Mouse (Mus musculus): Measurements from ENCODE around the gene Kctd21. TPM values are rescaled to one million over a fixed set of nuclear protein-coding genes. Genes with fewer than 3 reads are reported as not detected.

The Kctd21 gene
- polyA plus RNA-seq, 1 experiment = 7.3 TPM

DNA sequence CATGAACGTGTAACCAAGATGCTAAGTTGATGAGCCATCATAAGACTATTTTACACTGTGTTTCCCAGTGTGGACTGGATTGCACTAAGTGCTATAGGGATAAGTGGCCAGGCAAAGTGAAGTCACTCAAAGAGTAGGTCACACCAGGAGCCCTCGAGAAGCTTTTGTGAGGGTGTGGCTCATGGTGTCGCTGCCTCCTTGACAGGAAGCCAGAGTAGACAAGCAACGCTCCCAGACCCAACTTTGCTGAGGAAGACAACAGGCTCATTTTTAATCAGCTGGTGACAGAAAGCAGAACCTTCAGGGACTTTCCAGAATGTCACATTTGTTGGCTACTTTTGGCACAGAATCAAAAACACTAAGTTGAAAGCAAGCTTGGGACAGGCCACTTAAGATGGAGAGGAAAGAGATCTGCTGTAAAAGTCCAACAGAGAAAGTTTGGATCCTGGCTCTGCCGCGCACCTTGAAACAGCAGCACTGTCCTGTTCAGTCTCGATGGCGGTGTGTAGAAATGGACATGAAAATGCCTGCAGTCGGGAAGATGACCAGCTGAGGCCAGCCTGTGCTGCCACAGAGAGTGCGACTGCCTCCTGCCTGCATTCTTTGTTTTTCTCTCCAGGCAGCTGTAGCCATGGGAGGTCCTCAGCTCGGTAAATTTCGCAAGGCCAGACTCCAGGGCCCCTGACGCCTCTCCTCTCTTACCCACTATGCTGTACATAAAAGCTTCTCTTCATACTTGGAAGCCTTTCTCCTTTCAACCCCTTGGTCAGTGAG, 23.1 kb downstream of the Kctd21 start:
- Histone ChIP-seq H3K36me3 (ENCODE audit: control insufficient read depth, insufficient read depth, low read length) (no peaks in the 10 kb centered on the region), H3K27ac (ENCODE audit: insufficient read depth, low read depth, low read length) (peak overlapping the region; percentile 48), H3K4me1 (ENCODE audit: control insufficient read depth, insufficient read depth, insufficient read length, low read length) (peaks cover 4% of the 10 kb centered on the region; the same call in 1 of the 2 replicates), H3K27me3 (ENCODE audit: control insufficient read depth, insufficient read depth, low read length) (no peaks in the 10 kb centered on the region), H3K4me3 (ENCODE audit: low read depth, low read length) (no peak overlapping the region)
- 49% methylated on average over 13 of the region's 13 CpGs for WGBS
- TF ChIP-seq CTCF (IDR thresholded peaks at IDR 0.05; ENCODE audit: extremely low read depth, insufficient read length, insufficient replicate concordance, low read depth, low read length) = no peak

DNA sequence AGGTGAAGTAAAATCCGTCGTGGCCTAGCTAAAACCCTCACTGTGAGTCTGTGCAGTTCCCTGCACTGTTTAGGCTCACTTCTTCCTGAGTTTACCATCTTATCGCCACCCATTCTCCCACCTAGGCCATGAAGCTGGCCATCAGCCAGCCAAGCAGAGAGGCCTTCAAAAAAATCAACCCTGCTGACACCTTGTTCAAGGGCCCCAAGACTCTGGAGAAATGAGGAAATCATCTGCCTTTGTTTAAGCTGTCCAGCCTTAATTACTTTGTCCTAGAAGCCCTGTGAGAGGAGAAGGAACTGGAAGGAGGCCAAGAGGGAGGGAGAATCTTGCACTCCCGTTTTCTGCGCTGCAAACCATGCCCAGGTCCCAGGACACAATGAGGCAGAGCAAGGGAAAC, 24.1 kb downstream of the Kctd21 start:
- Histone ChIP-seq H3K27ac (ENCODE audit: insufficient read depth, low read depth, low read length) (peak overlapping the region; percentile 23; the same call in 1 of the 2 replicates), H3K4me3 (ENCODE audit: low read depth, low read length) (no peak overlapping the region), H3K27me3 (ENCODE audit: control insufficient read depth, insufficient read depth, low read length) (no peaks in the 10 kb centered on the region), H3K36me3 (ENCODE audit: control insufficient read depth, insufficient read depth, low read length) (no peaks in the 10 kb centered on the region), H3K4me1 (ENCODE audit: control insufficient read depth, insufficient read depth, insufficient read length, low read length) (peaks cover 4% of the 10 kb centered on the region; the same call in 1 of the 2 replicates)
- TF ChIP-seq POLR2A (IDR thresholded peaks at IDR 0.05; ENCODE audit: low read depth, low read length) (no peak), CTCF (IDR thresholded peaks at IDR 0.05; ENCODE audit: extremely low read depth, insufficient read length, insufficient replicate concordance, low read depth, low read length) (no peak)
- WGBS = 30% methylated on average over 5 of the region's 5 CpGs

DNA sequence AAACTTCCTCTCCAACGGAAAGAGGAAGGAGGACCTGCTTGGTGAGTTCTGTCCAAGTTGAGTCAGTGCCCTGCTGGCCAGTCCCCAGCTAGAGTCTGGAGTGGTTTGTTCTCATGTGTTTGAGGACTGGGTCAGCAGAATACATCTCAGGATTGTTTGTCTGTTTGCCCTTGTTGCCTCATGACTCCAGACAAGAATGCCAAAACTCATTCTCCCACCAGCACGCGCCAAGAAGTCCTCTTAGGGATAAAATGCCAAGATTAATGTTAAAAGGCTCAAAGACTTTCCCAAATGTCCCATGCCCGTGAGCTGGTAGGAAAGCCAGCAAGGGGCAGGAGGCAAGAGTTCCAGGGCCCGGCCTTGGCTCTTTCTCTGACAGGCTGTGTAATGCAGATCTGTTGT, 24.7 kb downstream of the Kctd21 start:
- TF ChIP-seq CTCF (IDR thresholded peaks at IDR 0.05; ENCODE audit: extremely low read depth, insufficient read length, insufficient replicate concordance, low read depth, low read length) = no peak
- no peak for TF ChIP-seq POLR2A (IDR thresholded peaks at IDR 0.05; ENCODE audit: low read depth, low read length)
- H3K27me3 ChIP-seq (ENCODE audit: control insufficient read depth, insufficient read depth, low read length) = no peaks in the 10 kb centered on the region
- peaks cover 4% of the 10 kb centered on the region; the same call in 1 of the 2 replicates for H3K4me1 ChIP-seq (ENCODE audit: control insufficient read depth, insufficient read depth, insufficient read length, low read length)
- no peaks in the 10 kb centered on the region for H3K36me3 ChIP-seq (ENCODE audit: control insufficient read depth, insufficient read depth, low read length)
- 69% methylated on average over 5 of the region's 5 CpGs for WGBS
- no peak overlapping the region for H3K4me3 ChIP-seq (ENCODE audit: low read depth, low read length)
- peak overlapping the region; percentile 21; the same call in 1 of the 2 replicates for H3K27ac ChIP-seq (ENCODE audit: insufficient read depth, low read depth, low read length)

DNA sequence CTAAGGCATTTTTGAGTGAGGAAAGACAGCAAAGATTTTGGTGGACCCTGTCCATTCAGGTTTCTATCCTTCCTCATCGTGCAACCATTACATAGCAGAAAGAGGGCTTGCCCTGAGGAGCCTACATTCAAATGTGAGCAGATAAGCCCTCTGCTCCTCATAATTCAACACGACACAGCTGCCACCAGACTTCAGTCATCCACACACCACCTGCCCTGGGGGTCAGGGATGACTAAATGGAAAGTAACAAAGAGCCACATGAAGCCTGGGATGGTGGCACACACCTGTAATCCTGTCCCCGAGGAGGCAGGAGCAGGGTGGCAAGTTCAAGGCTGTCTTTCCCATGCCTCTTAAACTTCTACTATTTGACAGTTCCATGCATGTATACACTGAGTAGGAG, 25.7 kb downstream of the Kctd21 start:
- 65% methylated on average over 3 of the region's 3 CpGs for WGBS
- H3K4me1 ChIP-seq (ENCODE audit: control insufficient read depth, insufficient read depth, insufficient read length, low read length) = peaks cover 4% of the 10 kb centered on the region; the same call in 1 of the 2 replicates

DNA sequence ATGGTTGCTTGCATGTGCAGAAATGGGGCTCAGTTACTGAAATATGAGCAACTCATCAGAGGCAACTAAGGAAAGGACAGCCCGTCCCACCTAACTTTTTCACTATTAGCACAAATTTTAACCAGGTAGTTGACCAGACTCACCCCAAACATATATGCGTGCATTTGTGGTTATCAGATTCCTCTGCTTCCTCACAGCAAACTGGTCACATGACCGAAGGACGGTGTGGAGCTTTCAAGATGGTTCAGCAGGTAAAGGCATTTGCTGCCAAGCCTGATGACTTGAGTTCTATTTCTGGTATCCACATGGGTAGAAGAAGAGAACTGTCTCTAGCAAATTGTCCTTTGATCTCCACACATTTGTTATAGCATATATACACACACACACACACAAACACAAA, 26.2 kb downstream of the Kctd21 start:
- TF ChIP-seq CTCF (IDR thresholded peaks at IDR 0.05; ENCODE audit: extremely low read depth, insufficient read length, insufficient replicate concordance, low read depth, low read length) = no peak
- TF ChIP-seq POLR2A (IDR thresholded peaks at IDR 0.05; ENCODE audit: low read depth, low read length) = no peak
- WGBS = 86% methylated on average over 4 of the region's 4 CpGs
- Histone ChIP-seq H3K4me3 (ENCODE audit: low read depth, low read length) (no peak overlapping the region), H3K4me1 (ENCODE audit: control insufficient read depth, insufficient read depth, insufficient read length, low read length) (peaks cover 4% of the 10 kb centered on the region; the same call in 1 of the 2 replicates), H3K27ac (ENCODE audit: insufficient read depth, low read depth, low read length) (no peak overlapping the region), H3K36me3 (ENCODE audit: control insufficient read depth, insufficient read depth, low read length) (no peaks in the 10 kb centered on the region), H3K27me3 (ENCODE audit: control insufficient read depth, insufficient read depth, low read length) (no peaks in the 10 kb centered on the region)

More for the DNA sequence above, 25.7 kb downstream of the Kctd21 start:
- Histone ChIP-seq H3K36me3 (ENCODE audit: control insufficient read depth, insufficient read depth, low read length) (no peaks in the 10 kb centered on the region), H3K27ac (ENCODE audit: insufficient read depth, low read depth, low read length) (no peak overlapping the region), H3K27me3 (ENCODE audit: control insufficient read depth, insufficient read depth, low read length) (no peaks in the 10 kb centered on the region), H3K4me3 (ENCODE audit: low read depth, low read length) (no peak overlapping the region)
- TF ChIP-seq CTCF (IDR thresholded peaks at IDR 0.05; ENCODE audit: extremely low read depth, insufficient read length, insufficient replicate concordance, low read depth, low read length) (no peak), POLR2A (IDR thresholded peaks at IDR 0.05; ENCODE audit: low read depth, low read length) (no peak)

DNA sequence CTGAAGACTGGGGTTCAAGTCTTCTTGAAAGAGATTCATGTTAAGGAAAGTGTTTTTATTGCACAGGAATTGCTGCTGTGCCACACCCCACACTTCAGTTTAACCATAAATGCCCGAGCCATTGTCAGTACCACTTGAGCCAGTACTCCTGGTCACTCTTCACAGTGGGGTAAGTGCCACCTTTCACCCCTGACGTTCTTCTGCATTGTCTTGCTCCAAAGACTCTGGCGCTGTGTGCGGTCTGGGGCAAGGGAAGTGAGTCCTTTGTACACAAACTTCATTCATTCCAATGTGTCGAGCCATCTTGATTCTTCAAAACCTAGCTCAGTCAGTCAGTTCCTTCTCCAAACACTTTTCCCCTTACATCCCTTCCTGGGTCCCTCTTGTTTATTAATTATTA, 28.0 kb downstream of the Kctd21 start:
- no peaks in the 10 kb centered on the region for H3K36me3 ChIP-seq (ENCODE audit: control insufficient read depth, insufficient read depth, low read length)
- 70% methylated on average over 5 of the region's 5 CpGs for WGBS
- no peak for TF ChIP-seq POLR2A (IDR thresholded peaks at IDR 0.05; ENCODE audit: low read depth, low read length)
- no peak for TF ChIP-seq CTCF (IDR thresholded peaks at IDR 0.05; ENCODE audit: extremely low read depth, insufficient read length, insufficient replicate concordance, low read depth, low read length)
- H3K27ac ChIP-seq (ENCODE audit: insufficient read depth, low read depth, low read length) = no peak overlapping the region
- H3K27me3 ChIP-seq (ENCODE audit: control insufficient read depth, insufficient read depth, low read length) = no peaks in the 10 kb centered on the region
- peaks cover 4% of the 10 kb centered on the region; the same call in 1 of the 2 replicates for H3K4me1 ChIP-seq (ENCODE audit: control insufficient read depth, insufficient read depth, insufficient read length, low read length)
- no peak overlapping the region for H3K4me3 ChIP-seq (ENCODE audit: low read depth, low read length)

DNA sequence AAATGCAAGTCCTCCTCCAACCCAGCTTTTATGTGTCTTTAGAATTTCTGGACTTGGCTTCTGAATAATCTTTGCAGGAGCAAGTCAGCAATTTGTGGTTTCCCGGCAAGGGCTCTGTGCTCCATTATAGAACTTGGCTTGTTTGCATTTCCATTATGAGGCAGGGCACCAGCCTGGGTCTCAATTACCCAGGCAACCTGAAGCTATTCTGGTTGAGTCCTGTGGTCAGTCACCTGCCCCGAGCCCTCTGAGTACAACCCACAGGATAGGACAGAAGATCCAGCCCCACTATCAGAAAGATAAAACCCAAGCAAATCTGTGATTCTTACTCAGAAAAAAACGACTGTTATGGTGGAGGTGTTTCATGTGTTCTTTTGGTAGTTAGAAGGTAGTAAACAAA, 28.8 kb downstream of the Kctd21 start:
- WGBS = 64% methylated on average over 3 of the region's 3 CpGs
- TF ChIP-seq POLR2A (IDR thresholded peaks at IDR 0.05; ENCODE audit: low read depth, low read length) (no peak), CTCF (IDR thresholded peaks at IDR 0.05; ENCODE audit: extremely low read depth, insufficient read length, insufficient replicate concordance, low read depth, low read length) (no peak)

More for the DNA sequence above, 28.8 kb downstream of the Kctd21 start:
- Histone ChIP-seq H3K27me3 (ENCODE audit: control insufficient read depth, insufficient read depth, low read length) (no peaks in the 10 kb centered on the region), H3K27ac (ENCODE audit: insufficient read depth, low read depth, low read length) (no peak overlapping the region), H3K4me1 (ENCODE audit: control insufficient read depth, insufficient read depth, insufficient read length, low read length) (no peaks in the 10 kb centered on the region), H3K4me3 (ENCODE audit: low read depth, low read length) (no peak overlapping the region), H3K36me3 (ENCODE audit: control insufficient read depth, insufficient read depth, low read length) (no peaks in the 10 kb centered on the region)

Data from small intestine, adult 2 months (tissue).